Mouse (Mus musculus) B cell, adult 67 days (primary cell): ENCODE measurements around the gene Fabp7. TPM values are rescaled to one million over a fixed set of nuclear protein-coding genes. Genes with fewer than 3 reads are reported as not detected.

ENCODE experiments used
- total RNA-seq, 2 experiments: library from RNA; stranded (reverse); gene quantifications; 4 replicates each; pipeline ENCODE4 v1.2.4; 2023

Gene Fabp7
- not detected for total RNA-seq

GRCm38 (mm10) chr10:57784876-57785150 is at the start of gene Fabp7:
Gene Fabp7, plus strand, starts transcription at chr10:57784881.

GRCm38 (mm10) chr10:57794018-57794417 is 9.3 kb downstream of the Fabp7 start, which contains the start of gene Smpdl3a:
Gene Smpdl3a, plus strand, starts transcription at chr10:57794335.

Other genes with a start within 250 kb of the Fabp7 start
- 10 to 100 TPM; 52.5 to 66.1 TPM for gene Pkib, start 152.9 kb upstream of the Fabp7 start, total RNA-seq
- gene Smpdl3a, start 9.5 kb downstream of the Fabp7 start, total RNA-seq = 10 to 100 TPM; 20.1 to 21.4 TPM